Mouse (Mus musculus): ENCODE data around the gene Tmem206. TPM values are rescaled to one million over a fixed set of nuclear protein-coding genes. Genes with fewer than 3 reads are reported as not detected.

Gene Tmem206
- polyA plus RNA-seq, 1 experiment: 12.4 TPM

DNA sequence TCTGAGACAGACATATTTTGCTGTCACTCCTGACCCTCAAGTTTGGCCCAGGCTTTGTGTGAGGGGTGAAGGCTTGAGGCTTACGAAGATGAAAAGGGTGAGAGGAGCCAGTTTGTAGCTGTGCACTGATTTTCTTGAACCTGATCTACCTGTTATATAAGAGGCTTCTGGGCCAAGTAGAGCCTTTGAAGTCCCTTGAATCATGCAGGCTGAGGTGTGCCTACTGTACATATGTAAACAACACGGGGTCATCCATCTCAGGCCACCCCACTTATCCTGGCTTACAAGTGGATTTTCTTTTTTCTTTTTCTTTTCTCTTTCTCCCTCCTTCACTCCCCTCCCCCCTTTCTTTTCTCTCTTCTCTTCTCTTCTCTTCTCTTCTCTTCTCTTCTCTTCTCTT is 22.9 kb downstream of the Tmem206 start:
- TF ChIP-seq CTCF (IDR thresholded peaks at IDR 0.05; ENCODE audit: extremely low read depth, insufficient read depth, insufficient read length, insufficient replicate concordance) (no peak), POLR2A (IDR thresholded peaks at IDR 0.05; ENCODE audit: low read depth, low read length) (no peak)
- WGBS: 91% methylated on average over 2 of the region's 2 CpGs
- no peaks in the 10 kb centered on the region for H3K4me1 ChIP-seq (ENCODE audit: control insufficient read depth, insufficient read depth, insufficient read length)
- no peak for DNase-seq (ENCODE audit: low read depth in 1 of 2, low spot score in 2 of 2)
- no peak overlapping the region for H3K4me3 ChIP-seq (ENCODE audit: extremely low read depth, insufficient read depth, insufficient read length)
- no peak overlapping the region for H3K27ac ChIP-seq (ENCODE audit: insufficient read depth, low read length)
- H3K36me3 ChIP-seq (ENCODE audit: control insufficient read depth, insufficient read depth, low read length): peaks cover 46% of the 10 kb centered on the region
- H3K27me3 ChIP-seq (ENCODE audit: control insufficient read depth, insufficient read depth, low read length): no peaks in the 10 kb centered on the region

DNA sequence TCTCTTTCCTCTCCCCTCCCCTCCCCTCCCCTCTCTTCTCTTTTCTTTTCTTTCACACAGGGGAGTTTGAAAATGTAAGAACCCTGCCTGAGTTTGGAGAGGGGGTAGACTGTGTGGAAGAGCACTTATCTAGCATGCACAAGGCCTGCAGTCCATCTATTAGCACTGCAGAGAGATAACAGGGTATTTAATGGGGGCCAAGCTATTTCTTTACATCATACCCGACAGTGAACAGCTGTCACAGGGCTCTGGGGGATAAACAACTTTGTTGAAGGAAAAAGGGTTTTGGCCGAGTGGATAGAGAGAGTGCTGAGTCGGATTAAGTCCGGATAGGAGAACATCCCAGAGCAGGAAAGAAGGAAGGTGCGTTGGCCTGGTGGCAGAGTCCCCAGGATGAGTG is 23.3 kb downstream of the Tmem206 start:
- Histone ChIP-seq H3K36me3 (ENCODE audit: control insufficient read depth, insufficient read depth, low read length) (peaks cover 49% of the 10 kb centered on the region), H3K27ac (ENCODE audit: insufficient read depth, low read length) (no peak overlapping the region)

DNA sequence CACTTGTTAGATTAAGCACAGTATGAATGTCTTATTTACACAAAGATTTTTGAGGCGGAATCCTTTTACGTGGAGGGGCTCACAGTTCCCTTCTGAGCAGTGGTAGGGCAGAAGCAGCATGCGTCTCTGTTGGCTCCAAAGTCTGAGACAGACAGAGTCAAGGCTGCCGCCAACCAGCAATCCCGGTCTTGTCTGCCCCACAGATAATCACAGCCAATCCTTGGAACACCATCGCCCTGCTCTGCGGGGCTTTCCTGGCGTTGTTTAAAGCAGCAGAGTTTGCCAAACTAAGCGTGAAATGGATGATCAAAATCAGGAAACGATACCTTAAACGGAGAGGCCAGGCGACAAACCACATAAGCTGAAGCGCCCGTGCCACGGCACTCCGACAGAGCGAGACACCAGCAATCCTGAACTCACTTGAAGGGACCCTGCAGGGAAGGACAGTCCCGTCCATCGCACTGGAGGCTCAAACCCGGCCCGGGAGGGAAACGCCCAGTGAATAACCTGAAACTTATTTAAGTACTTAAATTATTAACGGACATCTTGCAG is 23.9 kb downstream of the Tmem206 start:
- no peaks in the 10 kb centered on the region for H3K27me3 ChIP-seq (ENCODE audit: control insufficient read depth, insufficient read depth, low read length)
- TF ChIP-seq POLR2A (IDR thresholded peaks at IDR 0.05; ENCODE audit: low read depth, low read length) (no peak), CTCF (IDR thresholded peaks at IDR 0.05; ENCODE audit: extremely low read depth, insufficient read depth, insufficient read length, insufficient replicate concordance) (no peak)
- H3K4me1 ChIP-seq (ENCODE audit: control insufficient read depth, insufficient read depth, insufficient read length): no peaks in the 10 kb centered on the region
- no peak for DNase-seq (ENCODE audit: low read depth in 1 of 2, low spot score in 2 of 2)
- H3K27ac ChIP-seq (ENCODE audit: insufficient read depth, low read length): no peak overlapping the region
- WGBS: 90% methylated on average over 23 of the region's 23 CpGs
- no peak overlapping the region for H3K4me3 ChIP-seq (ENCODE audit: extremely low read depth, insufficient read depth, insufficient read length)
- H3K36me3 ChIP-seq (ENCODE audit: control insufficient read depth, insufficient read depth, low read length): peaks cover 53% of the 10 kb centered on the region

More for the DNA sequence above, 23.3 kb downstream of the Tmem206 start:
- H3K27me3 ChIP-seq (ENCODE audit: control insufficient read depth, insufficient read depth, low read length): no peaks in the 10 kb centered on the region
- no peaks in the 10 kb centered on the region for H3K4me1 ChIP-seq (ENCODE audit: control insufficient read depth, insufficient read depth, insufficient read length)
- no peak for DNase-seq (ENCODE audit: low read depth in 1 of 2, low spot score in 2 of 2)
- 83% methylated on average over 5 of the region's 5 CpGs for WGBS
- no peak for TF ChIP-seq CTCF (IDR thresholded peaks at IDR 0.05; ENCODE audit: extremely low read depth, insufficient read depth, insufficient read length, insufficient replicate concordance)
- no peak for TF ChIP-seq POLR2A (IDR thresholded peaks at IDR 0.05; ENCODE audit: low read depth, low read length)
- H3K4me3 ChIP-seq (ENCODE audit: extremely low read depth, insufficient read depth, insufficient read length): no peak overlapping the region

DNA sequence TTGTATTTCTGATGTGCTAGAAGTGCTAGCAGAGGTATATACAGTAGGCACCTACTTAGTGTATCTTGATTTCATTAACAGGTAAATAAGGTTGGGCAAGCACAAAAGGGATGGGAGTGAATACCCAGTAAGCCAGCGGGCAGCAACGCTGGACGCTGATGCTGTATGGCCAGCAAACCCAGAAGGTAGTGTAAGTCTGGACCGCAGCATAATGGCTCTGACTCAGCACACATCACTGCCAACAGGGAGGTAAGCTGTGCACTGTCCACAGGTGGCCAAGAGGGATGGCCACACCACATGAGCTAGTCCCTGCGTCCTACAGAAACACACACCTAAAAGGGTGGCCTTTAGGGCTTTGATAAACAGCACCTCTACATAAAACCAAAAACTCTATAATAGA is 24.6 kb downstream of the Tmem206 start:
- DNase-seq (ENCODE audit: low read depth in 1 of 2, low spot score in 2 of 2): no peak
- Histone ChIP-seq H3K4me1 (ENCODE audit: control insufficient read depth, insufficient read depth, insufficient read length) (no peaks in the 10 kb centered on the region), H3K36me3 (ENCODE audit: control insufficient read depth, insufficient read depth, low read length) (peaks cover 50% of the 10 kb centered on the region), H3K27me3 (ENCODE audit: control insufficient read depth, insufficient read depth, low read length) (no peaks in the 10 kb centered on the region), H3K27ac (ENCODE audit: insufficient read depth, low read length) (no peak overlapping the region), H3K4me3 (ENCODE audit: extremely low read depth, insufficient read depth, insufficient read length) (no peak overlapping the region)
- no peak for TF ChIP-seq POLR2A (IDR thresholded peaks at IDR 0.05; ENCODE audit: low read depth, low read length)
- no peak for TF ChIP-seq CTCF (IDR thresholded peaks at IDR 0.05; ENCODE audit: extremely low read depth, insufficient read depth, insufficient read length, insufficient replicate concordance)
- over 99% methylated on average over 5 of the region's 5 CpGs for WGBS

DNA sequence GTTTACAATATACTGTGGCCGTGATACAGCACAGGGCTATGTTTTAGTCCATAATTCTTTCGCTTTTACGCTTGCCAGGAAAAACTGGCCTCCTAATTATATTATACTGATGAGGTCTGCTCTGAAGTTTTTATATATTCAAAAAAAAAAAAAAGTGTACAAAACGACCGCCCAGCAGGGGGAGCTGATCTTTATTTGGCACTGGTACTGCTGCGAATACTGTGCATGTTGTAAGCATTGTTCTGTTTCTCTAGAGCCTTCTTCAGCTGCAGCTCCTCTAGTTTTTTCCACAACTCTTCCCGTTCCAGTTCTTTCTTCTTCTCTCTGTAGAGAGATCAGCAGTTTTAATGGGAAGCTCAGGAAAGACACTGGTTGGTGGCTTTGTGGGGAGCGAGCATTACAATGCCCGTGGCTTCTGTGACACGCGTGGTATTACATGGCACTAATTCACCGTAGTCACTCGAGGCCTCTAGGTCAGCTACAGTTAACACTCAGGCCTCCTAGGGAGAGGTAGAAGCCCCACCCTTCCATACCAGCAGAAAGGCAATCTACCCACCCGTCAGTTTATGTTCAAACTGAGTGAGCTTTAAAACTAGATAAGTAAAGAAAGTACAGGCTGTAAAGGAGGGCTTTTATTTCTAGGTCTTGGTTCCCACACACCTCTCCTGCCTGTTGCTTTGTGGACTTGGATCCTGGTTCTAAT is 27.2 kb downstream of the Tmem206 start:
- Histone ChIP-seq H3K27me3 (ENCODE audit: control insufficient read depth, insufficient read depth, low read length) (no peaks in the 10 kb centered on the region), H3K36me3 (ENCODE audit: control insufficient read depth, insufficient read depth, low read length) (peaks cover 56% of the 10 kb centered on the region), H3K4me3 (ENCODE audit: extremely low read depth, insufficient read depth, insufficient read length) (no peak overlapping the region), H3K27ac (ENCODE audit: insufficient read depth, low read length) (no peak overlapping the region), H3K4me1 (ENCODE audit: control insufficient read depth, insufficient read depth, insufficient read length) (no peaks in the 10 kb centered on the region)
- TF ChIP-seq CTCF (IDR thresholded peaks at IDR 0.05; ENCODE audit: extremely low read depth, insufficient read depth, insufficient read length, insufficient replicate concordance) (peak; percentile 11; the same call in 1 of the 2 replicates), POLR2A (IDR thresholded peaks at IDR 0.05; ENCODE audit: low read depth, low read length) (no peak)
- no peak for DNase-seq (ENCODE audit: low read depth in 1 of 2, low spot score in 2 of 2)
- WGBS: 69% methylated on average over 14 of the region's 14 CpGs

DNA sequence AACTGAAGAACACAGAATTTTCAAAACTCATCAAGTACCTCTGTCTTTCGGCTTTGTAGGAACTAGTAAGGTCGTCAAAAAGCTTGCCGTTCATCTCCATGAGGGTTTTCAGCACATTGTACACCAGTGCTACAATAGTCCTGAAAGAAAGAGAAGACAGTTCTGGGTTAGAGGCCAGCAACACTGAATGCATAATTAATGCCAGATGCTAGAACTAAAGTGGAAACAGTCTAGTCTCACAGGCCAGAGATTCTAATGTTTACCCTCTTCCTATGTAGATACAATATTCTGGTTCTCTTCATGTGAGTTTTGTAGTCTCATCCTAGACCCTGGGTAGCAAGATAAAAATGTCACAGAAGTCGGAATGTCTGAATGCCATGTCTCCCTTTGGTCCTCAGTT is 28.1 kb downstream of the Tmem206 start:
- no peak for DNase-seq (ENCODE audit: low read depth in 1 of 2, low spot score in 2 of 2)
- H3K4me3 ChIP-seq (ENCODE audit: extremely low read depth, insufficient read depth, insufficient read length): no peak overlapping the region
- no peaks in the 10 kb centered on the region for H3K27me3 ChIP-seq (ENCODE audit: control insufficient read depth, insufficient read depth, low read length)
- TF ChIP-seq POLR2A (IDR thresholded peaks at IDR 0.05; ENCODE audit: low read depth, low read length) (no peak), CTCF (IDR thresholded peaks at IDR 0.05; ENCODE audit: extremely low read depth, insufficient read depth, insufficient read length, insufficient replicate concordance) (no peak)
- peaks cover 61% of the 10 kb centered on the region for H3K36me3 ChIP-seq (ENCODE audit: control insufficient read depth, insufficient read depth, low read length)
- H3K4me1 ChIP-seq (ENCODE audit: control insufficient read depth, insufficient read depth, insufficient read length): no peaks in the 10 kb centered on the region
- WGBS: 90% methylated on average over 4 of the region's 4 CpGs
- no peak overlapping the region for H3K27ac ChIP-seq (ENCODE audit: insufficient read depth, low read length)

DNA sequence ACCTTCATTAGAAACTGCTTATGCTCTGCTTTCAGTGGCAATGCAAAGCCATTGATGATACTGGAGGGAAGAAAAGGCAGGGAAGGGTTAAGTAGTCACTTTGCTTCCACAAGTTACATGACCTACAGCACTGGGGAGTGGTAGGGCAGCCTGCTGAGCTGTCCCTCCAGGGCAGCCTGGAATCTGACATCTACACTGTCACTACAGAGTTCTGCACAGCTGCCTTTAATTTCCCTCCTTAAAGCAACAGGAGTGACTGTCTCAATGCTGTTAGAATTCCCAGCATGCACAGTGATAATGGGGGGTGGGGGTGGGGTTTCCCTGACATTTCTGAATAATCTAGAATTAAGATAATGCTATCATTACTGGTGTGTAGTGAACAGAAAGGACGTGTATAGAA is 31.2 kb downstream of the Tmem206 start:
- WGBS: 90% methylated on average over 1 of the region's 1 CpGs

More for the DNA sequence above, 31.2 kb downstream of the Tmem206 start:
- peaks cover 58% of the 10 kb centered on the region for H3K36me3 ChIP-seq (ENCODE audit: control insufficient read depth, insufficient read depth, low read length)
- no peak for TF ChIP-seq POLR2A (IDR thresholded peaks at IDR 0.05; ENCODE audit: low read depth, low read length)
- TF ChIP-seq CTCF (IDR thresholded peaks at IDR 0.05; ENCODE audit: extremely low read depth, insufficient read depth, insufficient read length, insufficient replicate concordance): no peak
- no peak overlapping the region for H3K4me3 ChIP-seq (ENCODE audit: extremely low read depth, insufficient read depth, insufficient read length)
- H3K27ac ChIP-seq (ENCODE audit: insufficient read depth, low read length): no peak overlapping the region
- 0 out of 2 replicates have a peak, but pooled peaks cover 2% of the 10 kb centered on the region for H3K4me1 ChIP-seq (ENCODE audit: control insufficient read depth, insufficient read depth, insufficient read length)
- no peaks in the 10 kb centered on the region for H3K27me3 ChIP-seq (ENCODE audit: control insufficient read depth, insufficient read depth, low read length)
- no peak for DNase-seq (ENCODE audit: low read depth in 1 of 2, low spot score in 2 of 2)

Measured in spleen, adult 2 months (tissue).